Mouse (Mus musculus) inflammation-experienced regulatory T-cells, adult 6 months (primary cell): Measurements from ENCODE around the gene Prkar2b. TPM values are rescaled to one million over a fixed set of nuclear protein-coding genes. Genes with fewer than 3 reads are reported as not detected.
A peak's percentile ranks its signal among the peaks of the same experiment; 100 is the strongest.

Experiments
- ATAC-seq: one replicate; pipeline ENCODE4 v1.8.0; 2017
- polyA plus RNA-seq, 3 experiments: library from polyadenylated mRNA; unstranded; fragments of 100-300 nt; shearing (Covaris generic); gene quantifications; one replicate each; pipeline ENCODE4 v1.2.1; 2017

The Prkar2b gene
- polyA plus RNA-seq, 3 experiments from 2014 or later: 0.38 to 0.77 (median 0.67) TPM

GRCm38 (mm10) chr12:32008728-32009127 is 52.4 kb downstream of the Prkar2b start:
- ATAC-seq: no peak

- ATAC-seq: no peak
Measured at GRCm38 (mm10) chr12:32007646-32008045, 53.5 kb downstream of the Prkar2b start.

GRCm38 (mm10) chr12:32007040-32007439 is 54.1 kb downstream of the Prkar2b start:
- no peak for ATAC-seq

GRCm38 (mm10) chr12:32006391-32006929 is 54.6 kb downstream of the Prkar2b start:
- peak; percentile 92 for ATAC-seq

- ATAC-seq: no peak
Measured at GRCm38 (mm10) chr12:32000464-32000863, 60.6 kb downstream of the Prkar2b start.

- ATAC-seq: no peak
Measured at GRCm38 (mm10) chr12:31998706-31999105, 62.4 kb downstream of the Prkar2b start.

GRCm38 (mm10) chr12:31997328-31997878 is 63.7 kb downstream of the Prkar2b start:
- ATAC-seq: peak; percentile 2

- ATAC-seq: peak; percentile 94
Measured at GRCm38 (mm10) chr12:31996877-31997276, 64.2 kb downstream of the Prkar2b start.

GRCm38 (mm10) chr12:31990575-31990974 is 70.5 kb downstream of the Prkar2b start:
- no peak for ATAC-seq

GRCm38 (mm10) chr12:31989726-31990125 is 71.4 kb downstream of the Prkar2b start:
- no peak for ATAC-seq

GRCm38 (mm10) chr12:31986463-31986862 is 74.6 kb downstream of the Prkar2b start:
- ATAC-seq: no peak

- no peak for ATAC-seq
Measured at GRCm38 (mm10) chr12:31985738-31986137, 75.4 kb downstream of the Prkar2b start.

- ATAC-seq: peak; percentile 52
Measured at GRCm38 (mm10) chr12:31984664-31985063, 76.4 kb downstream of the Prkar2b start.

GRCm38 (mm10) chr12:31984206-31984605 is 76.9 kb downstream of the Prkar2b start:
- no peak for ATAC-seq

GRCm38 (mm10) chr12:31983769-31984168 is 77.3 kb downstream of the Prkar2b start:
- ATAC-seq: no peak

GRCm38 (mm10) chr12:31983238-31983637 is 77.9 kb downstream of the Prkar2b start:
- no peak for ATAC-seq

- ATAC-seq: no peak
Measured at GRCm38 (mm10) chr12:31977613-31978195, 83.4 kb downstream of the Prkar2b start.

- ATAC-seq: no peak
Measured at GRCm38 (mm10) chr12:31976544-31976943, 84.6 kb downstream of the Prkar2b start.

- no peak for ATAC-seq
Measured at GRCm38 (mm10) chr12:31973473-31974172, 87.5 kb downstream of the Prkar2b start.

GRCm38 (mm10) chr12:31971547-31971946 is 89.5 kb downstream of the Prkar2b start:
- no peak for ATAC-seq

- no peak for ATAC-seq
Measured at GRCm38 (mm10) chr12:31969111-31969510, 92.0 kb downstream of the Prkar2b start.

GRCm38 (mm10) chr12:31967536-31967935 is 93.6 kb downstream of the Prkar2b start:
- ATAC-seq: peak; percentile 100

GRCm38 (mm10) chr12:31966405-31966804 is 94.7 kb downstream of the Prkar2b start:
- no peak for ATAC-seq
